Mouse (Mus musculus) ZHBTc4 (cell line): ENCODE results near the gene Usp37.
"Not testable (repeated sequence)": the region's sequence is repeated elsewhere in the genome, so short reads cannot be mapped to it uniquely, and the experiment has no call there.

Source experiments
- DNase-seq: peaks from one replicate; pipeline ENCODE4 v3.0.0-alpha.2; 2011; ENCODE audit warnings: low read depth, low spot score

Gene Usp37

DNA sequence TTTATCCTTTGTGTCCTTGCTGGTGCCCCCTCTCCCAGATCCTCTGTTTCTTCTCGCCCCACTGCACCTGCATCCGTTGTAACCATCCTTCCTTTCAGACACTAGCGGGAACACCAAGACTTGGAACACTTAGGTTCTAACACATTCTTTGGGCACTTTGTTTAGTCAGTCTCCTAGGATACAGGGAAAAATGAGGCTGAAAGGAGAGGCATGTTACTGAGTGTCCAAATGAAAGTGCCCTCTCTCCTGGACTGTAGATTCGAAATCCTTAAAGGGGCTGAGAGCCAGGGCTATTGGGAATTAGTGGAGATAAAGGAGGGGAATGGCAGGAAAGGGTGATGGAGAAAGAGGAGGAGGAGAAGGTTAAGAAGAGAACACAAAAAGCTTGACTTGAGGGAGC, at the start of gene Usp37:
Usp37 (minus strand) TSS at position 101 of the 400 bp plus-strand sequence.
- DNase-seq, result no peak

DNA sequence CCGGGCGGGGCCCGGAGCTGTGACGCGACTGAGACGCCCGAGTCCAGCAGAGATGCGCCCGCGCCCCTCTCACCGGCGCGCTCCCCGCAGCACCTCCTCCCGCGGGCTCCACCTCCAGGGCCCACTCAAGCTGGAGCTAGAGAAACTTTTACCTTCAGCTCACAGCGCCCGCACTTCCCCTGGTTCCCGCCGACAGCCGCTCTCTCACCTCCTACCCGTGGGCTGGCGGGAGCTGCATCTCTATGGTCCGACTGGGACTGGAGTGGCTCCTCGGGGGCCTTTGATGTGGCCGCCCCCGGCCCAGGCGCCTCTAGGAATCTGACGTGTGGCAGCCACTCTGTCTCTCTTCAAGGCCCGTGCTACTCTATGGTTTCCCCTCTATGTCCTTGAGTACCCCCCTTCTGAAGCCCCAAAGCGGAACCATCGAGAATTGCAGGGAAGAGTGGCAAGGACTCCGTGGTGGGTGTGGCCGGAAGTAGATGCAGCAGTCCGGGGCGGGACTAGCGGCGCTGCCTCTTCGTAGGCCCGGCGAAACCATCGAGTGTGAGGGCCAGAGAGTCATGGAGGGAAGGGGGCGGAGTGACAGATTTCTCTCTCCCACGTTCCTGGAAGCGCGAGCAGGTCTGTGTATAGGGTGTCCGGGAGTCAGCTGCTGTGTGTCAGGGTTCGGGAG, 43.8 kb upstream of the Usp37 start, which contains the start of the genes Zfp142 and Bcs1l:
Zfp142 (minus strand) TSS at position 474 of the 673 bp plus-strand sequence.
Bcs1l (plus strand) TSS at position 517 of the 673 bp plus-strand sequence.
- DNase-seq, result peak; percentile 99

- DNase-seq, result no peak
These were observed 43.2 kb upstream of the Usp37 start for GRCm38 (mm10) chr1:74587233-74587772.

- no peak for DNase-seq
These were observed 40.7 kb upstream of the Usp37 start for GRCm38 (mm10) chr1:74584616-74585398.

DNA sequence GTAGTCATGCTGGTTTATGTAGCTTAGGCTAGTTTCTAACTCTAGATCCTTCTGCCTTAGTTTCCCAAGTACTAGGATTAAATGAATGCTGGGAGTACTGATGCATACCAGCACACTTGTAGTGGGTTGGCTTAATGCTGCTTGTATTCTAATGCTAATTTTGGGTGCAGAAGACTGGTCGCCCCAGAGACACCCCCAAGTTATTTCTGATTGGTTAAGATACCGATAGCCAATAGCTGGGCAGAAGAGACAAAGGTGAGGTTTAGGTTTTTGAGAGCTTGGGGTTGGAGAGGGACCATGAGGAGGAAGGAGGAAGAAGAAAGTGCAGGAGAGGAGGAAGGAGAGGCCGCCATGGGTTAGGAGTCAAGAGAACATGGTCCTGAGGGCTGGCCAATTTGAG, 38.5 kb upstream of the Usp37 start:
- peak; percentile 43 for DNase-seq

- DNase-seq, result peak; percentile 31
These were observed 25.9 kb upstream of the Usp37 start for GRCm38 (mm10) chr1:74569739-74570719.

GRCm38 (mm10) chr1:74565834-74566233, 21.8 kb upstream of the Usp37 start:
- DNase-seq, result no peak

- DNase-seq, result no peak
These were observed 15.0 kb upstream of the Usp37 start for GRCm38 (mm10) chr1:74559061-74559460.

- peak; percentile 13 for DNase-seq
These were observed 1.6 kb downstream of the Usp37 start, which contains the start of gene Plcd4 for GRCm38 (mm10) chr1:74542451-74542961. Plcd4 (plus strand) TSS chr1:74542888.

DNA sequence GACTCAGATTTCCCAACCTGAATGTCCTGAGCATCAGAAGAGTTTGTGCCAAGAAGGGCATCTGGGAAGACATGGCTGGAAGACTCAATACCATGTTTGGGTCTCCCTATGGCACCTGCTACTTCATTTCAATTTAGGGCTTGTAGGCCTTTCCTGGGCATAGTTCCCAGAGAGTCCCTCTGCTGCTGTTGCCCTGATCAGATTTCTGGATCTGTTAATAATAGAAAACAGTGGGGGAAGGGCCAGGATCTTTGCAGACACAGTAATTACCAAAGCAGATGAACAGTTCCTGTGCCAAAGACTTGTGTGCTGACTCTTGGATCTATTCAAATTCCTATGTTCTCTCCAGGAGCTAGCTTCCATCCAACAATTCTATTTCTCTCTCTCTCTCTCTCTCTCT, 5.4 kb downstream of the Usp37 start:
- DNase-seq, result no peak

DNA sequence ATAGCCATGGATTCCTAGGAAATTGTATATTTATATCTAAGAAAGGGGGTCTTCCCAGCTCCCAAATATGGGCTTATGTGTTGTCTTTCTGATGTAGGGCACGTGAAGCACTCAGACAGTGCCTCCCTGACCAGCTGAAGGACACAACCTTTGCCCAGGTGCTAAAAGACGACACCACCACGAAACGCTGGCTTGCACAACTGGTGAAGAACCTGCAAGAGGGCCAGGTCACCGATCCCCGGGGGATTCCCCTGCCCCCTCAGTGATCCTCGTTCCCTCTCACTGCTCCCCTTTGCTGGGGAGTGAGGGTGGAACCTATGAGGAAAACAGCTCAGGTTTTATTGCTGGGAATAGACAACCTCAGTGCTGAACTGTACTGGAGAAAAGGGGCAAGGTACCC, 15.5 kb downstream of the Usp37 start:
- no peak for DNase-seq

DNA sequence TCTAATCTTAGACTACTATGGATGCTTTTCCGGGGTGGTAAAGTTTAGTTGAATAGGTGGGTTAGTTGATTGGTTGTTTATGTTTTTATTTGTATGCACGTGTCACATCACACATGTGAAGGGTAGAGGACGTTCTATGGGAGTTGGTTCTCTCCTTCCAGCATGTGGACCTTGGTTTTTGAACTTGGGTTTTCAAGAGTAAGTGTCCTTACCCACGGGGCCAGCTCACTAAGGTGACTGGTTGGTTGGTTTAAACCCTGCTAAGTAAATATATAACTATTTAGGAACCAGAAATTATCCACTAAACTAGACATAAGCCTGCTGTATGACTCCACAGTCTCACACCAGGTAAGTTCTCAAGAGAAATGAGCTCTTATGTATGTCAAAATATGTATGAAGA, 19.3 kb downstream of the Usp37 start:
- no peak for DNase-seq

DNA sequence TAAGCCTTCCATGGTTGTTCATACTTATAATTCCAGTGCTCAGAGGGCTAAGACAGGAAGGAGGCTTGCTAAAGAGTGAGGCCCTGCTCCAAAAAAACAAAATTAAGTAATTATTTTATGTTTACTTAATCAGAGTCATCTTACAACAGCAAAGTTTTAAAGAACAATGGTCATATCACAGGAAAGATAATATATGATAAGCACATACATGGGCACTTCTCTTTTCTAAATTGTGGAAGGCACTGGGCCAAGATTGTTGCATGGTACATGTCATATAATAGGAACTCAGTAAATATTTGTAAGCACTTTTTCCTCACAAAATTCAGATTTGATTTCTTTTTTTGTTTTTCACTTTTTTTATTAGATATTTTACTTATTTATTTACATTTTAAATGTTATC, 24.2 kb downstream of the Usp37 start:
- DNase-seq, result no peak

DNA sequence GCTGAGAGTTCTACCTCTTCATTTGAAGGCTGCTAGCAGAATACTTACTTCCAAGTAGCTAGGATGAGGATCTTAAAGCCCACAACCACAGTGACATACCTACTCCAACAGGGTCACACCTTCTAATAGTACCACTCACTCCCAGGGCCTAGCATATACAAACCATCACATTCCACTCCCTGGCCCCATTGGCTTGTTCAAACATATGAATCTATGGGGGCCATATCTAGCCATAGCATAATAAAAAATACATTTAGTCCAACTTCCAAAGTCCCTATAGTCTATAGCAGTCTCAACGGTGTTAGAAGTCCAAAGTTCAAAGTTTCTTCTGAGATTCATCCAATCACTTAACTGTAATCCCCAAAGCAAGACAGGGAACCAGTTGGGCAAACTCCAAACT, 31.1 kb downstream of the Usp37 start:
- not testable (repeated sequence) for DNase-seq

DNA sequence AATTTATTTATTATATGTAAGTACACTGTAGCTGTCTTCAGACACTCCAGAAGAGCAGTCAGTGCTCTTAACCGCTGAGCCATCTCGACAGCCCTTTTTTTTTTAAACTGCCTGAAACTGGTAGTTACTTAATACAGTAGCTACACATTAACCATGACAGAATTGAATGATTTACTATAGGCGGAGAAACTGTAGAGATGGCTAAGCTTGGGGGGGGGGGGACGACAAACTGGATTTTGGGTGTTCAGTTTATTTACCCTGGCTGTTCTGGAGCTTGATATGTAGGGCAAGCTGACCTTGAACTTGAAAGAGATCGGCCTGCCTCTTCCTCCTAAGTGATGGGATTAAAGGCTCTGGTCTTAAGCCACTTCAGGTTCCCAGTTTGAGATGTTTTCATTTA, 32.8 kb downstream of the Usp37 start:
- no peak for DNase-seq

DNA sequence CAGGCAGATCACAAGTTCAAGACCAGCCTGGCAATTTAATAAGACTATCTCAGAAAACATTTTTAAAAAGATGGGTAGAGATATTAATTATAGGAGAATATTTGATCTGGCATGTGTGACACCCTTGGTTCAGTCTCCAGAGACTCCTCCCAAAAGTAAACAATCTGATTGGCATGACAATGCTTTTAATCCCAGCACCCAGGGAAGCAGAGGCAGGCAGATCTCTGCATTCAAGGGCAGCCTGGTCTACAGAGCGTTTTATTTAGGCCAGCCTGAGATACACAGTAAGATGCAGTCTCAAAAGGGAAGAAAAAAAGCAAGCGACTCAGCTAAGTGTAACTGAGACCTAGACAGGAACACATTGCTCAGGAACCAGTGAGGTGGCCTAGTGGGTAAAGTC, 36.3 kb downstream of the Usp37 start:
- peak; percentile 36 for DNase-seq

GRCm38 (mm10) chr1:74506471-74506881, 37.6 kb downstream of the Usp37 start:
- peak; percentile 95 for DNase-seq

DNA sequence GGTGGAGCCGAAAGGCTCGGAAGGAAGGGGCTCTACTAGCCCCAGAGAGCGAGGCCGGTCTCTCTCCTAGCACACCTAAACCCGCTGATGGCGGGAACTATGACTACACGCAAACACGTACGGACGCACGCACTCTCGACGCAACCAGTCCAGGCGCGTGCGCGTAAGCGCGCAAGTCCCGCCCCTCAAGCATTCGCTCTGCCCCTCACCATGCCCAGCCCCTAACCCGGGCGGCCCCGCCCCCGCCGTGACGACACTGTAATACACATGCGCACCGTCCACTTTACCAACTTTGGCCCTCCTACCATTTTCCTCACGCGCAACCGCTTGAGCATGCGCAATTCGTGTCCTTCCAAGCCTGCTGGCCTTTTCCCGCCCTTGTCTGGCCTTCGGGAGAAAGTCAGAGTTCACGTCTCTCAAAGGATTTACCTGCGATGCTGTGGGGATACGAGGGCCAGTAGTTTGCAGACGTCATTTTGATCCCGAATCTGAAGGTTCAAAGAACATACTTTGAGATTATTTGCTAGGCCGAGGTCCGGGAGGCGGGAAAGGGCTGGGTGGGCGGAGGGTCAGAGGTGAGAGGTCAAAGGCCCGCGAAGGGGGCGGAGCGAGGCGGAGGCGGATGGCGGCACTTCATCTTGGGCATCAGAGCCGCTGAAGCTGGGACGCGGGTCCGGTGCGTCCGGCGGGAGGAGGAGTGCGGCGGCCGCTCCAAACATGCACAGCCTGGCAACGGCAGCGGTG, 38.2 kb downstream of the Usp37 start, which contains the start of gene Cnot9:
Cnot9 (plus strand) TSS at position 338 of the 744 bp plus-strand sequence.
- DNase-seq, result peak; percentile 99

DNA sequence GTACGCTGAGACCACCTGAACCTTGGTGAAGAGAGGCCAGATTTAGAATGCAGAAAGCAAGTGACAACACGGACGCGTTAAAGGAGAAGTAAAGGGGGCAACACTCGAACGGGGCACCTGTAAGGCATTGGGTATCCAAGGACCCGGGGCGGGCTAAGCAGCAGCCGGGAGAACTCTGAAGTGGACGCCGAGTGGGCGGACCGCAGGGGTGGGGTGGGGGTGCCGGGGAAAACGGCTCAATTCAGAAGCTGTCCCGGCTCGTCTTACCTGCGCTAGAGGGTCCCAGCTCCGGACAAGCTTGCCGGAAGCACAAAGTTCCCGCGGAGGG, 38.7 kb downstream of the Usp37 start:
- DNase-seq, result no peak

DNA sequence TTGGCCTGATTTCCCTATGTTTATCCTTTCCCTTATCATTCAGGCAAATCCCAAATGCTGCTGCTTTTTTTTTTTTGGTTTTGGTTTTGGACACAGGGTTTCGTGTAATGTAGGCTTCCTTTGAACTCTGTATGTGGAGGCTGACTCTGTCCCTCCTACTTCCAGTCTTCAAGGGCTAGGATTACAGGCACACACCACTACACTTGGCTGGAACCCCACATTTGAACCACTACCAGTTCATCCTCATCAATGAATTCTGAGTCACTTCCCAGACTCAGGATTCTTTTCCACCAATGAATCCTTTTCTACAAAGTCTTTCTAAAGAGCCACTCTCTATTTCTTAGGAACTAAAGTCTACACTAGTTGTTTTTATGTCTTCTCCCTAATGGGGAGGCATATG, 43.0 kb downstream of the Usp37 start:
- DNase-seq, result no peak
